Mouse (Mus musculus): ENCODE measurements around the gene Syce3.
"Not testable (repeated sequence)": the region's sequence is repeated elsewhere in the genome, so short reads cannot be mapped to it uniquely, and the experiment has no call there.

Gene Syce3

DNA sequence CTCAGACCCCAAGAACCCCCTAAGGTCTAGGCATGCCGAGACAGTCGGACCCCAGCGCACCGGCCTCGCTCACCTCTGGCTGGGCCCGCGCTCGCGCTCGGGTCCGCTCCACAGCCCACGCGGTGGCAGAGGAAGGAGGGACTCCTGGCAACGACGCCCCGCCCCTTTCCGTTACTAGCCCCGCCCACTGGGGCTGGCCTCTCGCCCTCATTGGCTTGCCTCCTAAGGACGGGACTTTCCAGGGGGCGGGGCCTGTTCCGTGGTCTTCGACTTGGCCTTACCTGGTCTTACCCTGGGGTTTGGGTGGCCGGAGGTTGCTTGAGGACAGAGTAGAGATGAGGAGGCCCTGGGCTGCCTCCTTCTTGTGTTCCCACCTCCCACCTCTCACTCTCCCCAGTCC is at the start of gene Syce3:
TSS of gene Syce3 (minus strand) at position 386 of the 400 bp plus-strand sequence.
- DNase-seq, result no peak

DNA sequence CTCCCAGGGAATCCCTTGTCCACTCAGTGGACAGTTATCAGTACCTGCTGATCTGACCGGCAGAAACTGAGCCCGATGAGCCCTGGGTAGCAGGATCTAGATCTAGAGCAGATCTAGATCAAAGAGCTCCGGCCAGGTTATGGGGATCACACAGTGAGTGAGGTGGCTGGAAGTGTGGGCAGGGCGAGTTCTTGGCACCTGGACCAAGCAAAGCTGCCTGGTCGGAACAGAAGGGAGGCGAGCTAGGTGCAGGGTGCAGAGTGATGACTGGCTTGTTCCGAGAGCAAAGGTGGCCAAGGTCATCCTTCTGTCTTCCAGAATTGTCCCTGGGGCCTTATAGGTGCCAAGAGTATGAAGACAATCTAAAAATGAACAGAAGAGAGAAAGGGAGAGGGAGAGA is 49.5 kb upstream of the Syce3 start:
- no peak for DNase-seq

DNA sequence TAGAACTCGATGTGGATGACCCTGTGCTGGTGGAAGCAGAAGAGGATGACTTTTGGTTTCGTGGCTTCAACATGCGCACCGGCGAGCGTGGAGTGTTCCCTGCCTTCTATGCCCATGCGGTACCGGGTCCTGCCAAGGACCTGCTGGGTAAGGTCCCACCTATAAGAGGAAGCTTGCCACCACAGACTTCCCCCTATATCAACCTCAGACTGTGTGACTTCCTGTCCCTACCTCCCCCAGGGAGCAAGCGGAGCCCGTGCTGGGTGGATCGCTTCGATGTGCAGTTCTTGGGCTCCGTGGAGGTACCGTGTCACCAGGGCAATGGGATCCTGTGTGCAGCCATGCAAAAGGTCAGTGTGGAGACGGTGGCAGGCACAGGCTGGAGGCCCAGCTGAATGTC is 48.6 kb upstream of the Syce3 start:
- DNase-seq, result no peak

- DNase-seq, result no peak
These were observed 45.3 kb upstream of the Syce3 start for GRCm38 (mm10) chr15:89455642-89456041.

DNA sequence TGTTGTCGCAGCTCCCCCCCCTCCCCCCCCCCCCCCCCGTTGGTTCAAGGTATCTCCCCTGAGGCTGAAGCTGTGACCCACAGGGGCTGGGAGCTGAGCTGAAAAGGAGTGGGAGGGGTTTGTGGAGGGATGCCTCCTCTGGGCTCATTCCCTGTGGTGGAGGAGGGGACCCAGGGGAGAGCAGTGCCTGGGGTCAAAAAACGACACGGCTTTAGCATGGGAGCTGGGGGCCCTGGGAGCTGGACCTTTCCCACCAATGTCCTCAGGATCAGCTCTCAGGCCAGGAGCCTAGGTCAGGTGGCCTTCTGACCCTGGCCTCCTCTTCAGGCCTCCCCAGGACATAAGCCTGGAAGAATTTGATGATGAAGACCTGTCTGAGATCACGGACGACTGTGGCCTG is 44.6 kb upstream of the Syce3 start:
- DNase-seq, result no peak

DNA sequence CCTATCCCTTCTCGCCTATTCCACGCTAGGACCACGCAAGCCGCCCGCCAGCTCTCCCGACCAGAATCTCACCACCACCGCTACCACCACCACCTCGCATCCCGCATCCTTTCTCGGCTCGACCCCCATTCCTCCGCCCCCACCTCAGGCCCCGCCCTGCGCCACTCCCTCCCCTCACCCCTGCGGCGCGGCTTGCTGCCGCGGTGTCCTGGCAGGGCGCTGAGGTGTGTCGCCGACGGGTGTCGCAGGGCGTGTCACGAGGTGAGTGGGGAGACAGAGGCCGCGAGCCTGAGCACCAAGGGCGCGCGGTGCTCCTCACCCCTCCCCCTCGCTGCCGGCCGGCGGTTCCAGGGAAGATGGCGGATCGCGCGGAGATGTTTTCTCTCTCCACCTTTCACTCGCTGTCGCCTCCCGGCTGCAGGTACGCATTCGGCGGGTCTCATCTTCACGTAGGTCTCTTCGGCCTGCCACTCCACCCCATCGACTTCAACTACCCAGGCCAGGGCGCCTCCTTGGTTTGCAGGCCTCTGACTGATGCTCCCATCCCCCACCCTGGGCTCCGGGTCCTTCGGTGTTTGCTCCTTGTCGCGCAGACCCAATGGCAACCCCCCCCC is 43.7 kb upstream of the Syce3 start, which contains the start of gene Mapk8ip2:
TSS of gene Mapk8ip2 (plus strand) at position 49 of the 614 bp plus-strand sequence.
- no peak for DNase-seq

DNA sequence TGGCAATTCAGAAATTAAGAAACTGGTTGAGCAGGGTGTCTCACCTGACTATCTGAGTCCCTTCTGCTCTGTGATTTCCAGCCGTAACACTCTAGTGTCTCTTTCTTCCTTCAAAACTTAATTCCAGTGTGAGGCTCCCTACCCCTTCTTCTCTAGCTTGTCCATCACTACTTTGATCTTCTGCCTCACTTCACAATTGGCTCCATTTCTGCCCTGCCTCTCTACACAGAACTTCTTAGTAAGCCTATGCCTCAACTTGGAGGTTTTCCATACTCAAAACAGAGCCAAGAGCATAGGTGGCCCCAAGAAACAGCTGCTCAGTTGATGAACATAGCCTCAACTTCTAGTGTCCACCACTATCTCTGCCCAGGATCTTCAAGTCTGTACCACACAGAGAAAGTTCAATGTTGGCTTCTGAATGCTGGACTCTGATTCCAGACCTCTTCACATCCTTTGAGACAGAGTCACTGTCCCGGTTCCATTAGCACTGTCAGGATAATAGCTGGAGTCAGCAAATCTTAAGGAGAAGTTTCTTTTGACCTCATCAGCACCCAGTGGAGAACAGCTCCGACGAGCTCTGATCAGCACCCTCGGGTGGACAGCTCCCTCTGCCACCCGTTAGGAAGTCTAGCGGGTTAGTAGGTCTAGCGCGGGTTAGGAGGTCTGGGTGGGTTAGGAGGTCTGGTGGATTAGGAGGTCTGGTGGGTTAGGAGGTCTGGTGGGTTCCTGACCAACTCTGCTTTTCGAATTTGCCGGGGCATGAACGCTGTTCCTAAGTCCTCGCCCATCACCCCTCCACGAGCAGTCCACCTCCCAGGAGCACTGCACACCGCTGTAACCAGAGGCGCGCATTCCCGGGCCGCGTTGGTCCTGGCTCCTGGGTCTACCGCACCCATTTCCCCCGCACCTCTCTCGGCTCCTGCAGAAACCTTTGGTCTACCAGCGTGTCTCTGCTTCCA is 42.9 kb upstream of the Syce3 start:
- peak; percentile 89 for DNase-seq

GRCm38 (mm10) chr15:89442486-89443070 is 32.3 kb upstream of the Syce3 start:
- DNase-seq, result no peak

DNA sequence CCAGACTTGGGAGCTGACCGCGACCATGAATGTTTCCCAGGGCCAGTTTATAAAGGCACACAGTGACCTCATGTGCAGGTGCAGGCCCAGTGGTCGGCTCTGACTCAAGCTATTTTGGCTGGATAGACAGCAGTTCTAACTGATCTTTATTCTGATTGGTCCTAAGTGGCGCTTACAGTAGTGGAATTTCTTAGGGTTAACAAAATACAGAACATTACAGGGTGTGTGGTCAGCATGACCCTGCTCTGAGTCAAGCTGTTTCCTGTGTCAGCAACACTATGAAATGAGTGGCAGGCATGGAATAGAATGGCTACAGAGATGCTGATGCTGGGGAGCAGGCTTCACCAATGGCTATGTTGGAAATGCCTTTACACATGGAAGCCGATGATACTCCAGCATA is 25.6 kb upstream of the Syce3 start:
- DNase-seq, result no peak

- no peak for DNase-seq
These were observed 23.8 kb upstream of the Syce3 start for GRCm38 (mm10) chr15:89434136-89434535.

DNA sequence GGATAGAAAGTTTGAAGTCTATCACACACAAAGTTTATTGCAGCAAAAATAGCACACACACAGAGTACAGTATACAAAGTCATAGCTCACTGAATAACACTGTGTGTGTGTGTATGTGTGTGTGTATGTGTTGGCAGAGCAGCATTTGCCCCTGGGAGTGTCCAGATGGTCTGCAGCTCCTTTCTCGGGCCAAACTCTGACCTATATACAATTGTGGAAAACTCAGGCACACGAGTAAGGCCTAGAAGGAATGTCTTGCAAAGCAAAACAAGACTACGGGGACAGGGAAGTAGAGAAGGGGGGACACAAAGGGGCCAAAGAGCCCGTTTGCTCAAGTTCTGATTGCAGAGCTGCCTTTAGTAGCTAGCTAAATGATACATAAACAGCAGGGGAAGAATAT is 22.6 kb upstream of the Syce3 start:
- no peak for DNase-seq

DNA sequence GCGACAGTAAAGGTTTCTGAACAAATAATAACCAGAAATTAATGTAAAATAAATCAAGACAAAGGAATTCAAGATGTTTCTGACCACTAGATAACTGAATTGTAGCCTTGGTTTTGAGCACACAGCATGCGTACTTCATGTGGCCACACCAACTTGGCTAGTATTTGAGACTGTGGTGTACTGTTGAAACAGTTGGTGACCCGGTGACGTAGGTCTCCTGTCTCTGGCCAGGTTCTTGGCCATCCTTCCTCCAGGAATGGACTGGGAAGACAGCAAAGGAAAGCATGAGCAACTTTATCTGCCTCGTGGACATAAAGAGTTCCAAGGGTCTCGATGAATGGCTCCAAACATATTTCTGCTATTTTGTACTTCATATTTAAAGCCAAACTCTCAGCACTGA is 21.5 kb upstream of the Syce3 start:
- no peak for DNase-seq

DNA sequence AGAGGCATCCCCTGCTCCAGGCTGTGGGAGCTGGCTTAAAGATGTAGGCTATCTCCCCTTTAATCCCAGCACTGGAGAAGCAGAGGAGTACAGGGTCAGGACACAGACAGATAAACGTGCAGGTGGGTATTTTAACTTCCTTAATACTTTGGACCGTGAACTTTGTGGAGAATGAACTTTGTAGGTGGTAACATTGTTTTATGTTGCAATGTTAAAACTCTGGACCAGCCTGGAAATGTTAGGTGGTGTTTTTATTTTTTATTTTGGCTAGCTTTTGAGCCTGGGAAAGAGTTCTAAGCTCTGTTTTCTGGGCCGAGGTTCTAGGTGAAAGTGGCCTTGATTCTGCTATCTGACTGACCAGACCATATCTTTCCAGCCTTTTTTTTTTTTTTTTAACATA is 21.0 kb upstream of the Syce3 start:
- DNase-seq, result no peak

DNA sequence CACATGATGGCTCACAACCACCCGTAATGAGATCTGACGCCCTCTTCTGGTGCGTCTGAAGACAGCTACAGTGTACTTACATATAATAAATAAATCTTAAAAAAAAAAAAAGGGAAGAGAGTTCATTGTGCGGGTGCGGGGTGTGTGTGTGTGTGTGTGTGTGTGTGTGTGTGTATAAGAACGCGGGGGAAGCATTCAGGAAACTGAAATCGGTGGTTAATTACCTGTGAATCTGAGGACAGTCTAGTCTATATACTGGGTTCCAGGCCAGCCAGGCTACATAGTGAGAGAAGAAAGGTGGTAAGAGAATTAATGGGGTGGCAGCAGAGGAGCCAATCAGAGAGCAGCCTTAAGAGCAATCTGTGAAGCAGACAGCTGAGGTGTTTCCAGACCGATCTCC is 20.5 kb upstream of the Syce3 start:
- DNase-seq, result not testable (repeated sequence)

- DNase-seq, result no peak
These were observed 20.0 kb upstream of the Syce3 start for GRCm38 (mm10) chr15:89430341-89430740.

DNA sequence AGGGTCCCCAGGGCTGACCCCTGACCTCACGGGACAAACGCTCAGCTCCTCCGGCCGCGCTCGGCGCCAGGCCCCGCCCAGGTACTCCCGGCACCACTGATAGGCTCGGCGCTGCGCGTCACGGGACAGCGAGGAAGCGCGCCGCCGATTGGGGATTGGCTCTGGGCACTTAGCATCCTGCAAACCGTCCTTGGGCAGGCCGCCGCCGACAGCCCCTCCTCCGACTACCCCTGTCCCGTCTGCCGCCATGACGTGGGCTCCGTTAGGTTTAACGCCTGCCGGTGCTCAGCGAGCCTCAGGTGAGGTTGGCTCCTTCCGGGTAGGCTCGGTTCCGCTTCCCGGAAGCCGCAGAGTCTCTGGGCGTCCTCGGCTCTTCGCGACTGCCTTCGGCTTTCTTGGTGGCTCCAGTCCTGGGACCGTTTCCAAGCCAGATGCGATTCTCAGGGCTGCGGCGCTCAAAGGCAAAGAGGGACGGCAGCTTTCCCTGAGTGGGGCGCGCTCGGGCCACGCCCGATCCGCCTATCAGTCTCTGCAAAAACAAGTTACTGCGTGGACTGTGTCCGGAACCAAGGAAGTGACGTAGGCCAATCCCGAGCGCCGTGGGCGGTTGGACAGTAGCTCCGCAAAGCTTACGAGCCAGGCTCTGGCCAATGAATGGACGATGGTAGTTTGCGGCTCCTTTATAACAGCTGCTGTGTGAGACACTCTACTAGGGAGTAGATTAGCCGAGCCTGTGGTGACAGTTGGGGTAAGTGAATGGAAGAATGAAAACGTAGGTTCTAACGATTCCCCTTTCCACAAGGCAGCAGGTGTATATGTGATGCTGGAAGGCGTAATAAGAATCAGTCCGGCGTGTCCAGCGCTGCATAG is 19.3 kb upstream of the Syce3 start, which contains the start of the genes C730034F03Rik, Gm44502 and Chkb:
TSS of gene C730034F03Rik (plus strand) at position 238 of the 870 bp plus-strand sequence.
TSS of gene Gm44502 (minus strand) at position 345 of the 870 bp plus-strand sequence.
TSS of gene Chkb (minus strand) at position 557 of the 870 bp plus-strand sequence.
- peak; percentile 94 for DNase-seq

GRCm38 (mm10) chr15:89428821-89429351 is 18.6 kb upstream of the Syce3 start:
- DNase-seq, result no peak

DNA sequence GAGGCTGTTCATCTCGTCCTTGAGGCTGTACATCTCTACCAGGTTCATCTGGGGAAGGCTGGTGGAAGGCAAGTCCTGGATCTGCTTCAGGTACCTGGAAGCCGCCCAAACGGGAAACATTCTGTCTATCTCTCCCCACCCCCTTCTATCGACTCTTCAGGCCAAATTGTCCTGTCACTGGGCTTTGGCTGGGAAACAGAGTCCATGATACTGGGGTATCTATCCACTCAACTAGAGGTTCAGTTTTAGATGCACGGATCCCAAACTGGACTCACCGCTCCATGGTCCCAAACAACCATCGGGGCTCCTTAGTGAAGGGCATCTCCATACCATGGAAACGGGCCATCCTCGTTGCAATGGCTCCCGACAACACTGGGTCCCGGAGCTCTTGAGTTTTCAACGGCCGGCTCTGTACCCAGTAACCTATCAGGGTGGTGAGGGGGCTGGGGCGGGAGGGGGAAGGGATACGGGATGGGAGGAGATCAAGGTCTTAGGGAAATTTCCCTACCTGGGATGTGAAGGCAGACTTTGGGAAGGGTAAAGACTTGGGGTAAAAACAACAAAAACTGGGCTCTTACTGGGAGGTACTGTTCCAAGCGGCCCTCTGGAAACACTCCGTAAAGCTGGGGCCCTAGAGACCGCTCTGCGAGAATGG is 18.0 kb upstream of the Syce3 start:
- DNase-seq, result no peak

DNA sequence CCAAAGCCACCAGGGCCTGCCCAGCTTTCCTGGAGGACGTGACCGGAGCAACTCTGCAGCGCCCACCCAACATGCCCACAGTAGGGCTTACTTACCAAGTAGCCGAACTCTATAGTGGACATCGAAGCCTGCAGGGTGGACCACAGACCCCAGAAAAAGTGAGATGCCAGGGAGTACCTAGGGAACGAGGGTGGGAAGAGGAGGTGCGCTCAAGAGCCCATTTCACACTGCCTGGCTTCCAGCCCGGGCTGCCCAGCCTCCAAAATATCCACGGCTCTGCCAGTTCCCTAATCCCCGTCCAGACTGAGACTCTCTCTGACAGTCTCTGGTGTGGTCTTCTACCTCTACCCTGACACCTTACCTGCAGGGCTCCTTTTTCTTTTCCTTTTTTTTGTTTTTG is 16.4 kb upstream of the Syce3 start:
- no peak for DNase-seq

DNA sequence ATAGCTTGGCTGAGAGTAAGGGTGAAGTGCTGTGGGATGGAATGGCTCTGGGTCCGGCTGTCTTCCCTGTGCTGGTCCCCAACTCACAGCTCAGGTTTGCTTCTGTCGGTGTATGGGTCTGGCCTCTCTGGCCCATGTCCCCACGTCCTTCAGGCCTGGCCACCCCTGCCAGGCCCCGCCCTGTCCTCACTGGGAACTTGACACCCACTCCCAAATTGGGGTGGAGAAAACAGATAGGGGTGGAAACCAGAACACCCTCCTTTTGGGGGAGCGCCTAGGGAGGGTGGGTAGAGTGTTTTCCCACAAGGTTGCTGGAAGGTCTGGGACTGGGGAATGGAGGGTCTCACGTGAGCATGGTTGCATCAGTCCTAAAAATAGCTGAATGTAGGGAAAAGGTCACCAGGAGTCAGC is 15.4 kb upstream of the Syce3 start, which contains the start of gene Cpt1b:
TSS of gene Cpt1b (minus strand) at position 153 of the 411 bp plus-strand sequence.
- peak; percentile 56 for DNase-seq

DNA sequence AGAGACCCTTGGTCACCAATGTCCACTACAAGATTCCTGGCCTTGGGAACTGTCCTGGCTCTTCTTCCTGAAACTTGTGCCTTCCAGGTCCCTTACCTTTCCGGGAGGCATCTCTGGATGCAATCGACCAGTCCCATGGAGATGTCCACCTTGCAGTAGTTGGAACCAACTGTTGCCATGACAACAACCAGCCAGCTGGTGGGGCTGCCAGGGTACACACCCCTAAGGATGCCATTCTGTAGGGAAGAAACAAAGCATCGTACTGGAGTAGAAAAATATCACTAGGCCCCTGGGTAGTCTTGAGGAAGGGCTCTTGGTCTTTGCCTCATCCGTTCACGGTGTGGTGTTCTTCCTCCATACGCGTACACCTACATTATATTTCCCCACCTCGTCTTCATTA is 14.3 kb upstream of the Syce3 start:
- no peak for DNase-seq
